Mouse (Mus musculus): Measurements from ENCODE around the gene 1110032A03Rik.

The 1110032A03Rik gene

GRCm38 (mm10) chr9:50775662-50776126 lies 374 bp upstream of the 1110032A03Rik start:
- DNase-seq (ENCODE audit: extremely low spot score, low read depth, low spot score) = no peak

- no peak for DNase-seq (ENCODE audit: extremely low spot score, low read depth, low spot score)
These were observed 1.3 kb downstream of the 1110032A03Rik start for GRCm38 (mm10) chr9:50774026-50774462.

DNA sequence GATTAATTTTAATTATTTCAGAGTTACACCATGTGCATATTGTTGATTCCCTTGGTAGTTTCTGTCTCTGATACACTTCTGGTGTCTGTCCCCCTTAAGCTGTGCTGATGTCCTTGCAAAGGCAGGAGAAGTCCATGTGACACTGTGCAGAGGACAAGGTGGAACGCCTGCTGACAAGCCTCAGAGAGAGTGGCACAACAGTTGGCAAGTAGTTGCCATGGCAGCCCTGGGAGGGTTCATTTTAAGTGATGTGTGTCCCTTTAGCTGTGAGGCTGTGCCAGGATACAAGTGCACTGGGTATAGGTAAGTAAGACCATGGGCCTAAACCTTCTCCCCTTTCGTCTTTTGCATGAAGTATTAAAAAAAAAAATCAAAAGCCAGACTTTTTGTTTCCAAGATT lies 5.3 kb downstream of the 1110032A03Rik start:
- DNase-seq (ENCODE audit: extremely low spot score, low read depth, low spot score) = no peak

DNA sequence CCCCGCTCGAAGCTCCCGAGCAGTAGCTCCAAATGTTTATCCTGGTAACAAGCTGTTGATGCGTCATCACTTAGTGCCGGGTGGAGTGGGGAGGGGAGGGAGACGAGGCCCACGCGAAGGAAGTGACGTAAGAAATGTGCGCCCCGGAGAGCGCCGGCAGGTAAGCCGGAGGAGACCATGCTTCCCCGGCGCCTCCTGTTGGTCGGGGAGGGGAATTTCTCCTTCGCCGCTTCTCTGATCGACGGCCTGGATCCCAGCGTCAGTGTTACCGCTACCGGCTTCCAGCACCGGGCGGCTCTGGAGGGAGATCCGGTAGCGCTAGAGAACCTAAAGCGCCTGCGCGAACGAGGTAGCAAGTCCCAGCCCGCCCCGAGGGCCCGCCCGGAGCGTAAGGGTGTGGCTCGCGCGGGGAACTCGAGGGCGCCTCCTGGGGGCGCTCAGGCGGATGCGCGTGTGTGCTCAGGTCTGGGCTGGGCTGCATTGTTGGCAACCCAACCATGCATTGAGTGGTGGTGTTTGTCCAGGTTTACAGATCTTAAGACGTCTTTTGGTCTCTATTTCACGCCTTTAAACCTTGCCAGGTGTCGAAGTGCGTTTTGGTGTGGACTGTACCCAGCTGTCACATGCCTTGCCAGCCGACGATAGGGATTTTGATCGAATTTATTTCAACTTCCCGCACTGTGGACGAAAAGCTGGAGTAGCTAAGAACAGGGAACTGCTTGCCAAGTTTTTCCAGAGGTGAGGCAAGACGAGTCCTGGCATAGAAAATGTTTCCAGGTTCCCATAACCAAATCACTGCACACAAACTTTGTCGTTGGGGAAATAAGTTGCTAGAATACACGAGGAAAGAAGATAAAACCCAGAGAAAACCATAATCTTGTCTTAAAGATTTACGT lies 7.0 kb downstream of the 1110032A03Rik start, which contains the start of gene Fdxacb1:
TSS of gene Fdxacb1 (plus strand) at position 130 of the 896 bp plus-strand sequence.
- peak; percentile 94 for DNase-seq (ENCODE audit: extremely low spot score, low read depth, low spot score)

GRCm38 (mm10) chr9:50767531-50768106 lies 7.7 kb downstream of the 1110032A03Rik start:
- DNase-seq (ENCODE audit: extremely low spot score, low read depth, low spot score) = no peak

DNA sequence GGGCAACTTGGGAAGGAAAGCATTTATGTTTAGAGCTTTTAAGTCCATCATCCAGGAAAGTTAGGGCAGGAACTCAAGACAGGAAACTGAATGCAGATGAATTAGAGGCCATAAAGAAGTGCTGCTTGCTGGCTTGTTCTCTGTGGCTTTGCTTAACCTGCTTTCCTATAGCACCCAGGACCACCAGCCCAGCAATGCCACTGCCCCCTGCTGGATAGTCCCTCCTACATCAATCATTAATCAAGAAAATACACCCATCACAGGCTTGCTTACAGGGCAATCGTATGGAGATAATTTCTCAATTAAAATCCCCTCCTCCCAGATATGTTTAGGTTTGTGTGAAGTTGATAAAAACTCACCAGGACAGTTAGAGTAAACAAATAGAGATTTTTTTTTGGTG lies 12.0 kb downstream of the 1110032A03Rik start:
- DNase-seq (ENCODE audit: extremely low spot score, low read depth, low spot score) = no peak

DNA sequence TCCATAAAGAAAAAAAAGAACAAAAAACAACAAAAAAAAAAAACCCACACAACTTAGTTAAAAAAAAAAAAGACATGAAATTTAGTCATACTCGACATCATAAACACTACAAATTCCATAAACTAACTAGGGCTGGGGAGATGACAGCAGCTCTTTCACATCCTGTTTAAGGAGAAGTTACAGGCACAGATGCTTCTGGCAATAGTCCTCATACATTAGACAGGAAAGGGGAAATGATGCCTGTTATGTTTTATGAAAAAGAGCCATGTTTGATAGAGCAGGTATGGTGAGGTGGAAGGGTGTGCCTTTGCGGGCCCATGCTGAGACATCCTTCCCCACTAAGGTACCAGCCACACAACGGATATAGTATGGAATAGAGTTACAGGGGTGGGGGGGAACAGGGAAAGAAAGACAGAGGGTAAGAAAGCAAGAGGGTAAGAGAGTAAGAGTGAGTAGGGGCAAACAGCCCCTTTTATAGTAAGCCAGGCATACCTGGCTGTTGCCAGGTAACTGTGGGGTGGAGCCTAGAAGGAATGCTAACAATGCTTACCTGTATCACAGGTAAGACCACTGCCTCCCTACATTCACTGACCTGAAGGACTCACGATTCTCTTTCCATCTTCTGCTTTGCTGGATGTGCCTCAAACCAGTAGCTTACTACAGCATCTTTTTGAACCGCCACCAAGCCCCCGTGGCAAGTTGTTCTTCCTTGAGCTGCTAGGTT lies 13.6 kb downstream of the 1110032A03Rik start:
- no peak for DNase-seq (ENCODE audit: extremely low spot score, low read depth, low spot score)

GRCm38 (mm10) chr9:50756711-50757110 lies 18.6 kb downstream of the 1110032A03Rik start:
- no peak for DNase-seq (ENCODE audit: extremely low spot score, low read depth, low spot score)

GRCm38 (mm10) chr9:50753947-50754346 lies 21.4 kb downstream of the 1110032A03Rik start:
- DNase-seq (ENCODE audit: extremely low spot score, low read depth, low spot score) = no peak

GRCm38 (mm10) chr9:50752784-50753615 lies 22.3 kb downstream of the 1110032A03Rik start:
- DNase-seq (ENCODE audit: extremely low spot score, low read depth, low spot score) = no peak

- DNase-seq (ENCODE audit: extremely low spot score, low read depth, low spot score) = no peak
These were observed 23.2 kb downstream of the 1110032A03Rik start, which contains the start of gene Hspb2 for GRCm38 (mm10) chr9:50752054-50752602. TSS of gene Hspb2 (minus strand) at chr9:50752354.

- DNase-seq (ENCODE audit: extremely low spot score, low read depth, low spot score) = no peak
These were observed 24.0 kb downstream of the 1110032A03Rik start, which contains the start of gene Cryab for GRCm38 (mm10) chr9:50751323-50751722. TSS of gene Cryab (plus strand) at chr9:50751325.

- no peak for DNase-seq (ENCODE audit: extremely low spot score, low read depth, low spot score)
These were observed 24.6 kb downstream of the 1110032A03Rik start for GRCm38 (mm10) chr9:50750706-50751105.

DNA sequence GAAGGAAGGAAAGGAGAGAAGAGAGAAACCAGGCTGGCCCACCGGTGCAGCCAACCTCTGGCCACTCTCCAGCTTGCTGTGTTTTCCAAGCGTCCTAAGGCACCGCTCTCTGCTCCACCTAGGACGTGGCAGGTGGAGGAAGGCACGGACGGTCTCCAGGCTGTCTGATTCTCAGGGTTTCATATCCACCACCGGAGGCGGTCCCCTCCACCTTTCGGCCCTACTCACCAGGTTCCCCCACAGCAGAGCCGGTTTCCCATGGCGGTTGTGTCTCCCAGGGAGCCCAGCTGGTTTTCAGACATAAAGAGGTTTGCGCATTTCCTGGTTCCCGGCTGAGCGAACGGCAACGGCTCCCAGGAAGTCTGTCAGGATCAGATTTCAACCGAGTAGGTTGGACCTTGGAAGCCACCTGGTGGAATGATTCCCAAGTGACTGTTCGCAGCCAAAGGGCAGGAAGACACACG lies 29.1 kb downstream of the 1110032A03Rik start, which contains the start of gene 2310030G06Rik:
TSS of gene 2310030G06Rik (minus strand) at position 323 of the 464 bp plus-strand sequence.
- DNase-seq (ENCODE audit: extremely low spot score, low read depth, low spot score) = no peak

DNA sequence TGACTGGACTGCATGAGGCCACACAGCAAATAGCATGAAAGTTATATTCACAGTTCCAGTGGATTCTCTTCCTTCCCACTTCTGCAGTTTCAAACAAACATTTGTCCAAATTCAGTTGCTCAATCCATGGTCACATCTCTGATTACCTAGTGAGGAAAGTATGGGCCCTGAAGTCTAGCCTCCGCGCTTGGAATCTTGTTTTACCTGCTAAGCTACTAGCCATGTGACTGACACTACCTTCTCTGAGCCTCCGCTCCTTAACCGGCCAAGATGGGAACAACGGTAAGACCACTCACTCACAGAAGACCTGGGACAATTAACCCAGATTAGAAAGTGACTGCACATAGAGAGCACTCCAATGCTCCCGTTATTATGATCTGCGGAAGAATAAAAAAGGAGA lies 29.5 kb downstream of the 1110032A03Rik start:
- DNase-seq (ENCODE audit: extremely low spot score, low read depth, low spot score) = no peak

- no peak for DNase-seq (ENCODE audit: extremely low spot score, low read depth, low spot score)
These were observed 32.6 kb downstream of the 1110032A03Rik start for GRCm38 (mm10) chr9:50742744-50743143.

- no peak for DNase-seq (ENCODE audit: extremely low spot score, low read depth, low spot score)
These were observed 33.1 kb downstream of the 1110032A03Rik start for GRCm38 (mm10) chr9:50742261-50742660.

DNA sequence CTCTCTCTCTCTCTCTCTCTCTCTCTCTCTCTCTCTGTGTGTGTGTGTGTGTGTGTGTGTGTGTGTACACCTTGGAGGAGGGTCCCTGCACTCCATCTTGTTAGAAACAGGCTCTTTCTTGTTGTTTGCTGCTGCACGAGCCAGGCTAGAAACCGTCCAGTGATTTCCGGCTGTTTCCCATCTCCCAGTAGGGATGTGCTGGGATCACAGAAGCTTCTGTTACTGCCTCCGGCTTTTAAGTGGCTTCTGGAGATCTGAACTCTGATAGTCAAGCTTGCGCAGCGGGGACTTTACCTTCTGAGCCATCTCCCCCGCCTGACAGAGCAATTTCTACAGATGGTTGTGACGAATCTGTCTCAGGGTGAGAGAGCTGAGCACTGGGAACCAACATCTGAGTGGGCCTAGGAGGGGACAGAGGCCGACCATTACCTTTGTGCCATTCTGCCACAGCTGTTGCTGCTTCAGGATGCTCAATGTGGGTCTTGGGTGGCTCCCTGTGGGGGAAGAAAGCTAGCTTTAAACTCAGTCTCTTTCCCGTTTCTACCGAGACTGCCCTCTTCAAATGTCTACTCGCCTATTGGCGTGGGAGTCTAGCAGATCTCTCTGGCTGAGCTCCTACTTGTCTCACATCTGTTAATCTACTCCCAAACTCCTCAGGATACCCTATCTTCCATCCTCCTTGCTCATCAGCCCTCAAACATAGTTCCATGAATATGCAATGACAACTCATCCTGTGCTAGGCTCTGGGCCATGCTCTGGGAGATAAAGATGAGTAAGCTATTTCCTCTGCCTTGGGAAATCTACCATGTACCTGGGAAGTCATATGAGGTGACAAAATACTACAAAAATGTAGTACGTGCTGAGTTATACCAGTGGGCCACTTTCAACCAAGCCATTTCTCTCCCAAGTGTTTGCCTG lies 34.2 kb downstream of the 1110032A03Rik start:
- no peak for DNase-seq (ENCODE audit: extremely low spot score, low read depth, low spot score)
